Mouse (Mus musculus): Measurements from ENCODE around the gene Slc22a4. TPM values are rescaled to one million over a fixed set of nuclear protein-coding genes. Genes with fewer than 3 reads are reported as not detected.
"Not testable (repeated sequence)": the region's sequence is repeated elsewhere in the genome, so short reads cannot be mapped to it uniquely, and the experiment has no call there.

Gene Slc22a4
- polyA plus RNA-seq, 1 experiment: 6.8 TPM

- no peak overlapping the region for H3K4me3 ChIP-seq (ENCODE audit: insufficient read depth, low read length)
- no peak overlapping the region for H3K27ac ChIP-seq (ENCODE audit: insufficient read depth, low read length)
- H3K4me1 ChIP-seq (ENCODE audit: control insufficient read depth, insufficient read depth, low read length): no peaks in the 10 kb centered on the region
Measured at GRCm38 (mm10) chr11:54008416-54008920, 19.4 kb downstream of the Slc22a4 start.

GRCm38 (mm10) chr11:54007717-54008116 lies 20.2 kb downstream of the Slc22a4 start:
- Histone ChIP-seq H3K27ac (ENCODE audit: insufficient read depth, low read length) (no peak overlapping the region), H3K4me1 (ENCODE audit: control insufficient read depth, insufficient read depth, low read length) (no peaks in the 10 kb centered on the region; the same call in 1 of the 2 replicates), H3K4me3 (ENCODE audit: insufficient read depth, low read length) (no peak overlapping the region)
- TF ChIP-seq POLR2A (IDR thresholded peaks at IDR 0.05; ENCODE audit: extremely low read depth, insufficient read depth, low read length): no peak
- no peak for TF ChIP-seq CTCF (IDR thresholded peaks at IDR 0.05; ENCODE audit: extremely low read depth, insufficient read depth, low read length)

More at GRCm38 (mm10) chr11:54008416-54008920, 19.4 kb downstream of the Slc22a4 start:
- no peak for TF ChIP-seq CTCF (IDR thresholded peaks at IDR 0.05; ENCODE audit: extremely low read depth, insufficient read depth, low read length)
- no peak for TF ChIP-seq POLR2A (IDR thresholded peaks at IDR 0.05; ENCODE audit: extremely low read depth, insufficient read depth, low read length)

- H3K4me1 ChIP-seq (ENCODE audit: control insufficient read depth, insufficient read depth, low read length): peaks cover 2% of the 10 kb centered on the region
- no peak overlapping the region for H3K4me3 ChIP-seq (ENCODE audit: insufficient read depth, low read length)
- no peak overlapping the region for H3K27ac ChIP-seq (ENCODE audit: insufficient read depth, low read length)
- TF ChIP-seq CTCF (IDR thresholded peaks at IDR 0.05; ENCODE audit: extremely low read depth, insufficient read depth, low read length) (no peak), POLR2A (IDR thresholded peaks at IDR 0.05; ENCODE audit: extremely low read depth, insufficient read depth, low read length) (no peak)
Measured at GRCm38 (mm10) chr11:54006901-54007300, 21.0 kb downstream of the Slc22a4 start.

- not testable (repeated sequence) for H3K27ac ChIP-seq (ENCODE audit: insufficient read depth, low read length); H3K4me3 ChIP-seq (ENCODE audit: insufficient read depth, low read length); H3K4me1 ChIP-seq (ENCODE audit: control insufficient read depth, insufficient read depth, low read length)
Measured at GRCm38 (mm10) chr11:54006362-54006761, 21.5 kb downstream of the Slc22a4 start.

- Histone ChIP-seq H3K27ac (ENCODE audit: insufficient read depth, low read length) (no peak overlapping the region), H3K4me3 (ENCODE audit: insufficient read depth, low read length) (no peak overlapping the region), H3K4me1 (ENCODE audit: control insufficient read depth, insufficient read depth, low read length) (peaks cover 2% of the 10 kb centered on the region)
- TF ChIP-seq POLR2A (IDR thresholded peaks at IDR 0.05; ENCODE audit: extremely low read depth, insufficient read depth, low read length) (no peak), CTCF (IDR thresholded peaks at IDR 0.05; ENCODE audit: extremely low read depth, insufficient read depth, low read length) (no peak)
Measured at GRCm38 (mm10) chr11:54004734-54005133, 23.2 kb downstream of the Slc22a4 start.

- Histone ChIP-seq H3K4me3 (ENCODE audit: insufficient read depth, low read length) (no peak overlapping the region), H3K4me1 (ENCODE audit: control insufficient read depth, insufficient read depth, low read length) (peaks cover 2% of the 10 kb centered on the region)
Measured at GRCm38 (mm10) chr11:54004221-54004620, 23.7 kb downstream of the Slc22a4 start.

GRCm38 (mm10) chr11:54002761-54003717 lies 24.9 kb downstream of the Slc22a4 start:
- peak; percentile 84 for TF ChIP-seq CTCF (IDR thresholded peaks at IDR 0.05; ENCODE audit: extremely low read depth, insufficient read depth, low read length)
- H3K27ac ChIP-seq (ENCODE audit: insufficient read depth, low read length); H3K4me1 ChIP-seq (ENCODE audit: control insufficient read depth, insufficient read depth, low read length); H3K4me3 ChIP-seq (ENCODE audit: insufficient read depth, low read length): not testable (repeated sequence)

More at GRCm38 (mm10) chr11:54004221-54004620, 23.7 kb downstream of the Slc22a4 start:
- TF ChIP-seq POLR2A (IDR thresholded peaks at IDR 0.05; ENCODE audit: extremely low read depth, insufficient read depth, low read length) (no peak), CTCF (IDR thresholded peaks at IDR 0.05; ENCODE audit: extremely low read depth, insufficient read depth, low read length) (no peak)
- H3K27ac ChIP-seq (ENCODE audit: insufficient read depth, low read length): no peak overlapping the region

GRCm38 (mm10) chr11:54002147-54002760 lies 25.6 kb downstream of the Slc22a4 start:
- H3K27ac ChIP-seq (ENCODE audit: insufficient read depth, low read length): 0 out of 2 replicates have a peak overlapping the region, but pooled peaks have one; percentile 4
- TF ChIP-seq CTCF (IDR thresholded peaks at IDR 0.05; ENCODE audit: extremely low read depth, insufficient read depth, low read length): peak; percentile 81
- no peak for TF ChIP-seq POLR2A (IDR thresholded peaks at IDR 0.05; ENCODE audit: extremely low read depth, insufficient read depth, low read length)
- H3K4me1 ChIP-seq (ENCODE audit: control insufficient read depth, insufficient read depth, low read length): peaks cover 2% of the 10 kb centered on the region
- H3K4me3 ChIP-seq (ENCODE audit: insufficient read depth, low read length): no peak overlapping the region

- Histone ChIP-seq H3K4me1 (ENCODE audit: control insufficient read depth, insufficient read depth, low read length) (peaks cover 2% of the 10 kb centered on the region; the same call in 1 of the 2 replicates), H3K4me3 (ENCODE audit: insufficient read depth, low read length) (no peak overlapping the region), H3K27ac (ENCODE audit: insufficient read depth, low read length) (no peak overlapping the region)
- no peak for TF ChIP-seq POLR2A (IDR thresholded peaks at IDR 0.05; ENCODE audit: extremely low read depth, insufficient read depth, low read length)
- no peak for TF ChIP-seq CTCF (IDR thresholded peaks at IDR 0.05; ENCODE audit: extremely low read depth, insufficient read depth, low read length)
Measured at GRCm38 (mm10) chr11:53997661-53998060, 30.2 kb downstream of the Slc22a4 start.

Data from cortical plate, adult 2 months (tissue).